Mouse (Mus musculus) embryonic facial prominence, embryonic 13.5 days (tissue): ENCODE measurements around the gene Osbpl5. TPM values are rescaled to one million over a fixed set of nuclear protein-coding genes. Genes with fewer than 3 reads are reported as not detected.

ENCODE experiments used
- ATAC-seq: fragments of 200-750 bp; cut with Nextera tagmentation; 2 replicates; pipeline ENCODE4 v1.8.0; 2017; ENCODE audit warnings: low read depth; ENCODE audit not compliant: insufficient number of reproducible peaks, insufficient read depth, low FRiP score, low TSS enrichment
- H3K27ac ChIP-seq: fragments of 300-500 bp; sonication (generic); 2 replicates; pipeline ENCODE4 v1.5.1; 2015; ENCODE audit warnings: moderate library complexity, mild to moderate bottlenecking, inconsistent platforms
- H3K27me3 ChIP-seq: fragments of 300-500 bp; sonication (generic); 2 replicates; pipeline ENCODE4 v1.6.1; 2015; ENCODE audit warnings: mild to moderate bottlenecking, inconsistent platforms
- H3K36me3 ChIP-seq: fragments of 300-500 bp; sonication (generic); 2 replicates; pipeline ENCODE4 v1.6.1; 2015; ENCODE audit warnings: mild to moderate bottlenecking, inconsistent platforms
- H3K4me1 ChIP-seq: fragments of 300-500 bp; sonication (generic); 2 replicates; pipeline ENCODE4 v1.6.1; 2015; ENCODE audit warnings: inconsistent platforms
- H3K4me2 ChIP-seq: fragments of 300-500 bp; sonication (generic); 2 replicates; pipeline ENCODE4 v1.6.1; 2015; ENCODE audit warnings: moderate library complexity, mild to moderate bottlenecking, inconsistent platforms
- H3K4me3 ChIP-seq: fragments of 300-500 bp; sonication (generic); 2 replicates; pipeline ENCODE4 v1.5.1; 2015; ENCODE audit warnings: mild to moderate bottlenecking, inconsistent platforms
- H3K9ac ChIP-seq: fragments of 300-500 bp; sonication (generic); 2 replicates; pipeline ENCODE4 v1.6.1; 2015; ENCODE audit warnings: mild to moderate bottlenecking, inconsistent platforms
- H3K9me3 ChIP-seq: fragments of 300-500 bp; sonication (generic); 2 replicates; pipeline ENCODE4 v1.6.1; 2016; ENCODE audit warnings: inconsistent platforms
- WGBS: fragments of 180-500 bp; shearing (Covaris S2); methylation state at CpG from one replicate; pipeline ENCODE4 v1.1.7; 2015; ENCODE audit warnings: mixed read lengths; 5-methylcytosine and 5-hydroxymethylcytosine counted together
- polyA plus RNA-seq: library from polyadenylated mRNA; unstranded; fragments of >200 nt; fragmentation: Nextera tagmentation; extraction: Ambion mirVana; gene quantifications from 2 replicates; pipeline ENCODE4 v1.2.1, GENCODE M21; 2015

The Osbpl5 gene
- polyA plus RNA-seq, 1 experiment from 2014 or later = 37.9 TPM

GRCm38 (mm10) chr7:143723841-143724240, 32.9 kb downstream of the Osbpl5 start:
- no peaks in the 10 kb centered on the region for H3K27me3 ChIP-seq
- peak overlapping the region; percentile 57; the same call in 1 of the 2 replicates for H3K27ac ChIP-seq
- peak overlapping the region; percentile 34 for H3K4me2 ChIP-seq
- H3K4me3 ChIP-seq = no peak overlapping the region
- peak; percentile 67; the same call in 1 of the 2 replicates for ATAC-seq
- H3K9me3 ChIP-seq = no peaks in the 10 kb centered on the region
- no peak overlapping the region for H3K9ac ChIP-seq
- H3K4me1 ChIP-seq = no peaks in the 10 kb centered on the region; the same call in 1 of the 2 replicates
- 74% methylated on average over 4 of the region's 4 CpGs for WGBS
- peaks cover 14% of the 10 kb centered on the region; the same call in 1 of the 2 replicates for H3K36me3 ChIP-seq

- Histone ChIP-seq H3K27ac (no peak overlapping the region), H3K4me3 (no peak overlapping the region), H3K4me1 (no peaks in the 10 kb centered on the region; the same call in 1 of the 2 replicates), H3K36me3 (peaks cover 11% of the 10 kb centered on the region; the same call in 1 of the 2 replicates), H3K9ac (no peak overlapping the region), H3K4me2 (no peak overlapping the region), H3K9me3 (no peaks in the 10 kb centered on the region), H3K27me3 (no peaks in the 10 kb centered on the region)
- 83% methylated on average over 5 of the region's 5 CpGs for WGBS
- ATAC-seq = no peak
Measured at GRCm38 (mm10) chr7:143722646-143723045, 34.1 kb downstream of the Osbpl5 start.

GRCm38 (mm10) chr7:143717811-143718210, 39.0 kb downstream of the Osbpl5 start:
- Histone ChIP-seq H3K27me3 (no peaks in the 10 kb centered on the region), H3K9me3 (no peaks in the 10 kb centered on the region), H3K36me3 (peaks cover 36% of the 10 kb centered on the region), H3K4me2 (no peak overlapping the region), H3K4me1 (0 out of 2 replicates have a peak, but pooled peaks cover 4% of the 10 kb centered on the region), H3K9ac (no peak overlapping the region), H3K27ac (no peak overlapping the region), H3K4me3 (no peak overlapping the region)
- 92% methylated on average over 1 of the region's 1 CpGs for WGBS
- no peak for ATAC-seq

- no peak overlapping the region for H3K4me3 ChIP-seq
- peaks cover 68% of the 10 kb centered on the region for H3K36me3 ChIP-seq
- 84% methylated on average over 4 of the region's 4 CpGs for WGBS
- no peaks in the 10 kb centered on the region for H3K9me3 ChIP-seq
- ATAC-seq = no peak
- no peak overlapping the region for H3K9ac ChIP-seq
- H3K27ac ChIP-seq = no peak overlapping the region
- no peak overlapping the region for H3K4me2 ChIP-seq
- no peaks in the 10 kb centered on the region for H3K27me3 ChIP-seq
- H3K4me1 ChIP-seq = peaks cover 10% of the 10 kb centered on the region; the same call in 1 of the 2 replicates
Measured at GRCm38 (mm10) chr7:143713421-143713820, 43.4 kb downstream of the Osbpl5 start.

GRCm38 (mm10) chr7:143712771-143713348, 43.9 kb downstream of the Osbpl5 start:
- no peaks in the 10 kb centered on the region for H3K9me3 ChIP-seq
- no peak overlapping the region for H3K4me3 ChIP-seq
- no peaks in the 10 kb centered on the region for H3K27me3 ChIP-seq
- no peak overlapping the region for H3K9ac ChIP-seq
- no peak overlapping the region for H3K4me2 ChIP-seq
- peaks cover 10% of the 10 kb centered on the region; the same call in 1 of the 2 replicates for H3K4me1 ChIP-seq
- no peak overlapping the region for H3K27ac ChIP-seq
- no peak for ATAC-seq
- WGBS = 80% methylated on average over 8 of the region's 8 CpGs
- peaks cover 73% of the 10 kb centered on the region for H3K36me3 ChIP-seq

GRCm38 (mm10) chr7:143712023-143712422, 44.8 kb downstream of the Osbpl5 start:
- no peaks in the 10 kb centered on the region for H3K9me3 ChIP-seq
- no peaks in the 10 kb centered on the region for H3K27me3 ChIP-seq
- 66% methylated on average over 4 of the region's 4 CpGs for WGBS
- H3K4me1 ChIP-seq = peaks cover 10% of the 10 kb centered on the region; the same call in 1 of the 2 replicates
- no peak overlapping the region for H3K4me2 ChIP-seq
- H3K36me3 ChIP-seq = peaks cover 79% of the 10 kb centered on the region
- H3K9ac ChIP-seq = no peak overlapping the region
- no peak for ATAC-seq
- H3K27ac ChIP-seq = no peak overlapping the region
- H3K4me3 ChIP-seq = no peak overlapping the region

- Histone ChIP-seq H3K4me1 (peaks cover 10% of the 10 kb centered on the region; the same call in 1 of the 2 replicates), H3K4me2 (no peak overlapping the region), H3K27ac (no peak overlapping the region), H3K9ac (no peak overlapping the region), H3K36me3 (peaks cover 81% of the 10 kb centered on the region), H3K27me3 (no peaks in the 10 kb centered on the region), H3K4me3 (no peak overlapping the region), H3K9me3 (no peaks in the 10 kb centered on the region)
- no peak for ATAC-seq
- WGBS = 70% methylated on average over 7 of the region's 7 CpGs
Measured at GRCm38 (mm10) chr7:143711381-143711780, 45.4 kb downstream of the Osbpl5 start.

GRCm38 (mm10) chr7:143709395-143709794, 47.4 kb downstream of the Osbpl5 start:
- no peak overlapping the region for H3K9ac ChIP-seq
- WGBS = 88% methylated on average over 7 of the region's 7 CpGs
- no peak for ATAC-seq
- H3K36me3 ChIP-seq = peaks cover 85% of the 10 kb centered on the region
- H3K9me3 ChIP-seq = no peaks in the 10 kb centered on the region
- peaks cover 10% of the 10 kb centered on the region; the same call in 1 of the 2 replicates for H3K4me1 ChIP-seq
- no peaks in the 10 kb centered on the region for H3K27me3 ChIP-seq
- no peak overlapping the region for H3K4me3 ChIP-seq
- H3K27ac ChIP-seq = no peak overlapping the region
- H3K4me2 ChIP-seq = no peak overlapping the region

- no peak overlapping the region for H3K9ac ChIP-seq
- no peaks in the 10 kb centered on the region for H3K9me3 ChIP-seq
- H3K36me3 ChIP-seq = peaks cover 87% of the 10 kb centered on the region
- no peak overlapping the region for H3K4me2 ChIP-seq
- H3K27ac ChIP-seq = no peak overlapping the region
- no peaks in the 10 kb centered on the region for H3K27me3 ChIP-seq
- 31% methylated on average over 7 of the region's 7 CpGs for WGBS
- 0 out of 2 replicates have a peak, but pooled peaks have one; percentile 17 for ATAC-seq
- no peak overlapping the region for H3K4me3 ChIP-seq
- H3K4me1 ChIP-seq = peaks cover 6% of the 10 kb centered on the region; the same call in 1 of the 2 replicates
Measured at GRCm38 (mm10) chr7:143706697-143707438, 49.9 kb downstream of the Osbpl5 start.

- 59% methylated on average over 2 of the region's 2 CpGs for WGBS
Measured at GRCm38 (mm10) chr7:143696140-143696539, 60.6 kb downstream of the Osbpl5 start.

GRCm38 (mm10) chr7:143694550-143694949, 62.2 kb downstream of the Osbpl5 start:
- Histone ChIP-seq H3K4me1 (no peaks in the 10 kb centered on the region), H3K27ac (no peak overlapping the region), H3K27me3 (no peaks in the 10 kb centered on the region), H3K9ac (no peak overlapping the region), H3K4me2 (no peak overlapping the region), H3K4me3 (no peak overlapping the region), H3K9me3 (no peaks in the 10 kb centered on the region), H3K36me3 (peaks cover 96% of the 10 kb centered on the region)
- no peak for ATAC-seq
- WGBS = 92% methylated on average over 7 of the region's 7 CpGs

More at GRCm38 (mm10) chr7:143696140-143696539, 60.6 kb downstream of the Osbpl5 start:
- Histone ChIP-seq H3K36me3 (peaks cover 92% of the 10 kb centered on the region), H3K27ac (no peak overlapping the region), H3K4me3 (no peak overlapping the region), H3K4me1 (no peaks in the 10 kb centered on the region), H3K9me3 (no peaks in the 10 kb centered on the region), H3K9ac (no peak overlapping the region), H3K27me3 (no peaks in the 10 kb centered on the region), H3K4me2 (no peak overlapping the region)
- ATAC-seq = no peak
